ENCODE assay signal across 29 mouse cellular contexts in genomic region chr7:45585923-45586322, GRCm38 (mm10). TPM values are rescaled to one million over a fixed set of nuclear protein-coding genes. Genes with fewer than 3 reads are reported as not detected.
"Had no signal": no experiment of that assay in that cellular context is flagged by ENCODE, and none has a peak within 500 bp of the region (broad histone marks: within the 10 kb centered on the region; RNA-seq: fewer than 3 reads in every experiment).

No protein-coding gene starts in this region.

- H3K27me3 ChIP-seq: heart, embryonic 12.5 days; hindbrain, embryonic 12.5 days; intestine, embryonic 15.5 days; limb, embryonic 12.5 days; liver, embryonic 12.5 days had no signal

- H3K27ac ChIP-seq: heart, embryonic 10.5 days; hindbrain, embryonic 10.5 days; hindbrain, embryonic 12.5 days; hindbrain, embryonic 14.5 days; intestine, embryonic 15.5 days; layer of hippocampus, adult 2 months; left cerebral cortex, adult 2 months; limb, embryonic 10.5 days; limb, embryonic 12.5 days; liver, embryonic 12.5 days; liver, embryonic 14.5 days had no signal

- ATAC-seq: hindbrain, embryonic 16.5 days; inflammation-experienced regulatory T-cells, adult 6 months; intestine, embryonic 15.5 days; intestine, postnatal 0 days; liver, embryonic 12.5 days had no signal

- H3K4me3 ChIP-seq: heart, embryonic 10.5 days; heart, embryonic 12.5 days; hindbrain, embryonic 10.5 days; hindbrain, embryonic 12.5 days; intestine, embryonic 15.5 days; layer of hippocampus, adult 2 months; left cerebral cortex, adult 2 months; limb, embryonic 10.5 days; limb, embryonic 12.5 days; liver, embryonic 12.5 days had no signal

- H3K9me3 ChIP-seq: heart, embryonic 10.5 days; hindbrain, embryonic 10.5 days; hindbrain, embryonic 12.5 days; intestine, embryonic 15.5 days; limb, embryonic 10.5 days; limb, embryonic 12.5 days; liver, embryonic 12.5 days had no signal

- H3K9ac ChIP-seq: heart, embryonic 12.5 days; hindbrain, embryonic 12.5 days; hindbrain, embryonic 14.5 days; intestine, embryonic 15.5 days; limb, embryonic 12.5 days; liver, embryonic 12.5 days; liver, embryonic 14.5 days had no signal

- DNase-seq: gastrocnemius, postnatal 14 days; gastrocnemius, postnatal 36 days; heart, adult 18-20 months; heart, postnatal 10 days; heart, postnatal 4 days; kidney, adult 18-20 months; kidney, adult 8-10 months; kidney, postnatal 10 days; kidney, postnatal 4 days had no signal

- H3K4me2 ChIP-seq: heart, embryonic 12.5 days; hindbrain, embryonic 12.5 days; hindbrain, embryonic 14.5 days; intestine, embryonic 15.5 days; limb, embryonic 12.5 days; liver, embryonic 12.5 days had no signal

RNA-seq across cellular contexts. Expression of gene Fgf21, which starts 29.4 kb away (rescaled TPM):
- polyA plus RNA-seq: heart, embryonic 10.5 days; heart, embryonic 12.5 days; heart, embryonic 14.5 days; hindbrain, embryonic 10.5 days; hindbrain, embryonic 14.5 days; hindbrain, embryonic 16.5 days; inflammation-experienced regulatory T-cells, adult 6 months; intestine, postnatal 0 days; kidney, embryonic 14.5 days; kidney, embryonic 16.5 days; limb, embryonic 10.5 days; limb, embryonic 12.5 days; liver, embryonic 12.5 days; liver, embryonic 14.5 days; liver, embryonic 16.5 days had no signal

RNA-seq across cellular contexts. Expression of gene Fut1, which starts 31.2 kb away (rescaled TPM):
- polyA plus RNA-seq: heart, embryonic 10.5 days; heart, embryonic 12.5 days; hindbrain, embryonic 10.5 days; hindbrain, embryonic 12.5 days; hindbrain, embryonic 14.5 days; hindbrain, embryonic 16.5 days; inflammation-experienced regulatory T-cells, adult 6 months; limb, embryonic 10.5 days; limb, embryonic 12.5 days; liver, embryonic 14.5 days; liver, embryonic 16.5 days had no signal

RNA-seq across cellular contexts. Expression of gene Hsd17b14, which starts 31.2 kb away (rescaled TPM):
- polyA plus RNA-seq: hindbrain, embryonic 14.5 days; liver, adult 2 months had no signal

RNA-seq across cellular contexts. Expression of gene Izumo1, which starts 35.7 kb away (rescaled TPM):
- polyA plus RNA-seq: hindbrain, embryonic 10.5 days; hindbrain, embryonic 14.5 days; hindbrain, embryonic 16.5 days; inflammation-experienced regulatory T-cells, adult 6 months; intestine, embryonic 15.5 days; limb, embryonic 10.5 days had no signal
